Mouse (Mus musculus) forebrain, embryonic 13.5 days (tissue): ENCODE measurements at regions not wholly inside any gene's neighbourhood (a gene's known extent, or its start where the extent isn't known, plus 50 kb on each side); places are given as distances from the start of the nearest gene placed in this dataset.

ENCODE experiments used
- ATAC-seq: fragments of 200-750 bp; cut with Nextera tagmentation; 2 replicates; pipeline ENCODE4 v1.8.0; 2017
- H3K27ac ChIP-seq: fragments of 300-500 bp; sonication (generic); 2 replicates; pipeline ENCODE4 v1.5.1; 2015; ENCODE audit warnings: inconsistent platforms, mild to moderate bottlenecking, moderate library complexity
- H3K27me3 ChIP-seq: fragments of 300-500 bp; sonication (generic); 2 replicates; pipeline ENCODE4 v1.6.1; 2015; ENCODE audit warnings: mild to moderate bottlenecking, inconsistent platforms
- H3K36me3 ChIP-seq: fragments of 300-500 bp; sonication (generic); 2 replicates; pipeline ENCODE4 v1.6.1; 2015; ENCODE audit warnings: mild to moderate bottlenecking, inconsistent platforms; ENCODE audit not compliant: poor library complexity, severe bottlenecking
- H3K4me1 ChIP-seq: fragments of 300-500 bp; sonication (generic); 2 replicates; pipeline ENCODE4 v1.6.1; 2015; ENCODE audit warnings: inconsistent platforms
- H3K4me2 ChIP-seq: fragments of 300-500 bp; sonication (generic); 2 replicates; pipeline ENCODE4 v1.6.1; 2015; ENCODE audit warnings: inconsistent platforms, mild to moderate bottlenecking, moderate library complexity
- H3K4me3 ChIP-seq: fragments of 300-500 bp; sonication (generic); 2 replicates; pipeline ENCODE4 v1.5.1; 2015; ENCODE audit warnings: mild to moderate bottlenecking, inconsistent platforms
- H3K9ac ChIP-seq: fragments of 300-500 bp; sonication (generic); 2 replicates; pipeline ENCODE4 v1.6.1; 2015; ENCODE audit warnings: mild to moderate bottlenecking, inconsistent platforms
- H3K9me3 ChIP-seq: fragments of 300-500 bp; sonication (generic); replicated peaks from 2 replicates; pipeline ENCODE4 v1.6.1; 2016; ENCODE audit warnings: inconsistent platforms
- WGBS: fragments of 180-500 bp; shearing (Covaris S2); methylation state at CpG from one replicate; pipeline ENCODE4 v1.1.7; 2015; 5-methylcytosine and 5-hydroxymethylcytosine counted together

GRCm38 (mm10) chr6:89249303-89249702 lies 113.1 kb downstream of the Plxna1 start:
- no peak overlapping the region for H3K27ac ChIP-seq
- H3K9me3 ChIP-seq, result no peaks in the 10 kb centered on the region
- no peaks in the 10 kb centered on the region for H3K4me1 ChIP-seq
- ATAC-seq, result no peak
- H3K4me3 ChIP-seq, result no peak overlapping the region
- H3K4me2 ChIP-seq, result no peak overlapping the region
- H3K27me3 ChIP-seq, result no peaks in the 10 kb centered on the region
- no peak overlapping the region for H3K9ac ChIP-seq
- H3K36me3 ChIP-seq, result no peaks in the 10 kb centered on the region
- 79% methylated on average over 8 of the region's 8 CpGs for WGBS

DNA sequence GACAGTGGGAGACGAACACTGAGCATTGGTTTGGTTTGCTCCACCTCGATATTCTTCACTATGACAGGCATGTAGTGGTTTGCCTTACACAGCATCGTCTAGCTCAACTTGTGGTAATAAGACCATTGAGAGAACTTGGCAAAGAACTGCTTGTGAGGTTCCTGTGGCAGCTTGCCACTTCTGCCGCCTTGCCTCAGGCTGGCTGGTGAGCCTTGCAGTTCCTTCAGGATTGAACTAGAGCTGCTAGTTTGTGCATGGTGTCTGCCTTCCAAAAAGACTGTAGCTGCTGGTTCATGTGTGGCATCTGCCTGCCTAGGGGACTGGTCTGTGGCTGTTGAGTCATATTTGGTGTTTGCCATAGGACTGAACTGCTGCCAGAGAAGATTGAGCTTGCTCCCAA lies 110.8 kb downstream of the Plxna1 start:
- H3K4me3 ChIP-seq, result no peak overlapping the region
- WGBS, result 85% methylated on average over 4 of the region's 4 CpGs
- H3K27me3 ChIP-seq, result no peaks in the 10 kb centered on the region
- H3K36me3 ChIP-seq, result no peaks in the 10 kb centered on the region
- no peak overlapping the region for H3K4me2 ChIP-seq
- H3K27ac ChIP-seq, result no peak overlapping the region
- ATAC-seq, result no peak
- no peak overlapping the region for H3K9ac ChIP-seq
- no peaks in the 10 kb centered on the region for H3K9me3 ChIP-seq
- H3K4me1 ChIP-seq, result 0 out of 2 replicates have a peak, but pooled peaks cover 3% of the 10 kb centered on the region

DNA sequence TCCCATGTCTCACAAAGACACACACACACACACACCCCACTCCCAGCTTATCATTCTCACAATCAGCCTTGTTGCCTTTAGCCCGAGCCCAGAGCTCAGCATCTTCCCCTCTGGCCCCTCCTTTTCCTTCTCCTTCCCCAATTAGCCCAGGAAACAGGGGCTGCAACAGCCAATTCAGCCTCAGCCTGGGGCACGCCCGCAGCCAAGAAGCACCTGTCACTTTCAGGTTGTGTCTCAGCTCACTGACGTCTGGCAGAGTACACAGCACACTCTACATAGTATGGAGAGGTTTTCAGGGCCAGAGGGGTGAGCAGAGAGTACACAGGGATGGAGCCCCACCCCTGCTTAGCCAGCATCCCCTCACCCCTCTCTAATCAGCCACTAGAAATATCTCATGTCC lies 106.4 kb downstream of the Plxna1 start:
- H3K9me3 ChIP-seq, result no peaks in the 10 kb centered on the region
- no peak overlapping the region for H3K4me3 ChIP-seq
- no peak overlapping the region for H3K27ac ChIP-seq
- H3K9ac ChIP-seq, result no peak overlapping the region
- ATAC-seq, result no peak
- H3K4me1 ChIP-seq, result peaks cover 7% of the 10 kb centered on the region; the same call in 1 of the 2 replicates
- H3K4me2 ChIP-seq, result no peak overlapping the region
- H3K27me3 ChIP-seq, result no peaks in the 10 kb centered on the region
- no peaks in the 10 kb centered on the region for H3K36me3 ChIP-seq
- WGBS, result 46% methylated on average over 4 of the region's 4 CpGs

DNA sequence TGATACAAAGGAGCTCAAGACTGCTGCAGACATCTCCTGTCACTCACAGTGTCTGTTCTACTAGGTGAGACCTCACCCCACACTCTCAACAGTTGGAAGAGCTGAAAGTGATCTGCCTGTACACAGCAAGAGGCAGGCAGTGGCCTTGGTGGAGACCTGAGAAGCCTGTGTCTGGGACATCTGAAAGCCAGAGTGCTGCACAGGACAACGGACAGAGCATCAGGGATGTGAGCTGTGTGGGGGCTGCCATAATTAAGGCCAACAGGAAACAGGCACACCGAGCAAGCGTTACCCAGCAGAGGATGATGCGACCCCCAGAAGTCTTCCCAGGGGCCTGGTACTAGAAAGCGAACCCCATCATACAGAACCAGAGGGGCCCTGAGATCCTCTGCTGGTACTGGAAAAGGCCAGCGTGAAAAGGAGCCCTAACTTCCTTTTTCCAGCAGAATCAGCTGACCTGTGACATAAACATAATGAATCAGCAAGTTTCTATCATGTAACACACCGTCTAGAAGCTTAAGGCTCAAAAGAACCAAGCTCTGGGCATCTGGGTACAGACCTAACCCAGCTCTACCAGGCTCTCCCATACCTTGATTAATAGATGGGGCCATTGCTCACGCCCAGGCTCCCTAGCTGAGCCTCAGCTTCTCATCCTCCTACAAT lies 105.7 kb downstream of the Plxna1 start:
- peaks cover 7% of the 10 kb centered on the region; the same call in 1 of the 2 replicates for H3K4me1 ChIP-seq
- no peaks in the 10 kb centered on the region for H3K9me3 ChIP-seq
- 84% methylated on average over 8 of the region's 8 CpGs for WGBS
- no peak overlapping the region for H3K4me3 ChIP-seq
- no peaks in the 10 kb centered on the region for H3K27me3 ChIP-seq
- H3K4me2 ChIP-seq, result no peak overlapping the region
- H3K27ac ChIP-seq, result no peak overlapping the region
- H3K36me3 ChIP-seq, result no peaks in the 10 kb centered on the region
- no peak overlapping the region for H3K9ac ChIP-seq
- no peak for ATAC-seq

GRCm38 (mm10) chr6:89257416-89257815 lies 105.0 kb downstream of the Plxna1 start:
- no peak overlapping the region for H3K4me3 ChIP-seq
- 85% methylated on average over 6 of the region's 6 CpGs for WGBS
- H3K27ac ChIP-seq, result no peak overlapping the region
- no peaks in the 10 kb centered on the region for H3K27me3 ChIP-seq
- no peaks in the 10 kb centered on the region for H3K36me3 ChIP-seq
- ATAC-seq, result no peak
- H3K4me1 ChIP-seq, result peaks cover 7% of the 10 kb centered on the region; the same call in 1 of the 2 replicates
- H3K4me2 ChIP-seq, result no peak overlapping the region
- H3K9ac ChIP-seq, result no peak overlapping the region
- no peaks in the 10 kb centered on the region for H3K9me3 ChIP-seq

DNA sequence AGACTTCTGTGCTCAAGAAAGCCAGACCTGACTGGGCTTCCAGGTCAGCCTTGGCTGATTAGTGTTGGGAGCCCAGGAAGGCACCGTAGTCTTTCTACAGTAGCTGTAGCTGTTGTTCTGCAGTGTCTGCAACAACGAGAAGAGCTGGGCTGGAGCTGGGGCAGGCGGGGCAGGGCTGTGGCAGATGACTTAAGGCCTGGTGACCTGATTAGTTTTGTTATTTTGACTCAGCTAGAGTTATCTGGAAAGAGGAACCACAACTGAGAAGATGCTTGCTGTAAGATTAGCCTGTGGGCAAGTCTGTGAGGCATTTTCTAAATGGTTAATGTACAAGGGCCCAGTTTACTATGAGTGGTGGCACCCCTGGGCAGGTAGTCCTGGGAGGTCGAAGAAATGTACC lies 104.3 kb downstream of the Plxna1 start:
- ATAC-seq, result no peak
- H3K27me3 ChIP-seq, result no peaks in the 10 kb centered on the region
- H3K4me3 ChIP-seq, result no peak overlapping the region
- H3K4me2 ChIP-seq, result no peak overlapping the region
- WGBS, result 79% methylated on average over 4 of the region's 4 CpGs
- H3K4me1 ChIP-seq, result peaks cover 7% of the 10 kb centered on the region; the same call in 1 of the 2 replicates
- no peaks in the 10 kb centered on the region for H3K9me3 ChIP-seq
- no peak overlapping the region for H3K27ac ChIP-seq
- H3K9ac ChIP-seq, result no peak overlapping the region
- H3K36me3 ChIP-seq, result no peaks in the 10 kb centered on the region

GRCm38 (mm10) chr6:89259406-89259994 lies 102.9 kb downstream of the Plxna1 start:
- Histone ChIP-seq H3K27ac (no peak overlapping the region; the same call in 1 of the 2 replicates), H3K27me3 (no peaks in the 10 kb centered on the region), H3K36me3 (no peaks in the 10 kb centered on the region), H3K4me1 (peaks cover 7% of the 10 kb centered on the region; the same call in 1 of the 2 replicates), H3K9ac (no peak overlapping the region), H3K9me3 (no peaks in the 10 kb centered on the region), H3K4me2 (no peak overlapping the region), H3K4me3 (no peak overlapping the region)
- no peak for ATAC-seq
- WGBS, result 80% methylated on average over 11 of the region's 11 CpGs

DNA sequence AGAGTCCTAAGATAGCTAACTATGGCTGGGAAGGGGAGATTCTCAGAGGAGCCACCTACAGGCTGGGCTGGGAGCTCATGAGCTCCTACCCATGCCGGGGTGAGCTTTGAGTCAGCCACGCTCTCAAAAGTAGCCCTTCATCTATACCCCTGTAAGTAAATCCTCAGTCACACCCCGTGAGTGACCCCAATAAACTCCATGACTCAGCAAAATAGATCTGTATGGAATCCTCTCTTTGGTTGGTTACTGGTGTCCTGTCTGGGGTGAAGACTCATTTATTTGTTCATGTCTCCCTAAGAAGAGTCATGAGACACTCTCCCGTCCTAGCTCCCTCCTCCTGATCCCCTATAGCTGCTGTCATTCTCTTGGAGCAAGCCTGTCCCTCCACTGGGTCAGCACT lies 99.5 kb downstream of the Plxna1 start:
- no peaks in the 10 kb centered on the region for H3K27me3 ChIP-seq
- H3K36me3 ChIP-seq, result no peaks in the 10 kb centered on the region
- WGBS, result 74% methylated on average over 4 of the region's 4 CpGs
- H3K4me1 ChIP-seq, result peaks cover 4% of the 10 kb centered on the region; the same call in 1 of the 2 replicates
- no peak overlapping the region for H3K4me3 ChIP-seq
- no peak overlapping the region for H3K27ac ChIP-seq
- H3K4me2 ChIP-seq, result no peak overlapping the region
- H3K9me3 ChIP-seq, result no peaks in the 10 kb centered on the region
- H3K9ac ChIP-seq, result no peak overlapping the region
- no peak for ATAC-seq

DNA sequence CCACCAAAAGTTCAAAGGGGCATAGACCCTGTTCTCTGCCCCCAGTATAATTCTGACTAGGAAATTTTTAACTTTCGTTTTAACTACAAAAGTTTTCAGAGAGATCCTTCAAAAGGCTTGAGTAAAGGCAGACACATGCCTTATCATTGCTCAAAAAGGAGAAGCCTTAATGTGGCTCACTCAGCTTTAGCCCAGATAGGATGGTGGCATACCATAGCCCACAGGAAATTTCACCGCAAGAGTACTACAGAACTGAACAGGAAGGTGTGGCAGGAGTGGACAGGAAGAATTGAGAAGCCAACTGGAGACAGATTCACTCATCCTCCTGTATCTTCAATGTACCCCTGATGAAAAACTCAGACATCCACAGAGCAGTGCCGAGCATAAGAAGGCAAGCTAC lies 97.1 kb downstream of the Plxna1 start:
- no peak for ATAC-seq
- 82% methylated on average over 3 of the region's 3 CpGs for WGBS

More for the DNA sequence above, 97.1 kb downstream of the Plxna1 start:
- Histone ChIP-seq H3K27me3 (no peaks in the 10 kb centered on the region), H3K36me3 (no peaks in the 10 kb centered on the region), H3K9me3 (no peaks in the 10 kb centered on the region), H3K4me2 (no peak overlapping the region), H3K4me1 (no peaks in the 10 kb centered on the region), H3K4me3 (no peak overlapping the region), H3K27ac (no peak overlapping the region), H3K9ac (no peak overlapping the region)
